Mouse (Mus musculus) stomach, embryonic 16.5 days (tissue): ENCODE data around the gene Caln1. TPM values are rescaled to one million over a fixed set of nuclear protein-coding genes. Genes with fewer than 3 reads are reported as not detected.

Experiments used
- ATAC-seq: fragments of 200-750 bp; cut with Nextera tagmentation; 2 replicates; pipeline ENCODE4 v1.8.0; 2017; ENCODE audit warnings: moderate number of reproducible peaks, moderate TSS enrichment; ENCODE audit not compliant: insufficient read depth, low FRiP score
- H3K27ac ChIP-seq: fragments of 300-500 bp; sonication (generic); 2 replicates; pipeline ENCODE4 v1.5.1; 2014; ENCODE audit warnings: low read length
- H3K27me3 ChIP-seq: fragments of 300-500 bp; sonication (generic); 2 replicates; pipeline ENCODE4 v1.6.1; 2014; ENCODE audit warnings: low read length, control low read depth, mixed read lengths; ENCODE audit not compliant: control insufficient read depth, insufficient read depth
- H3K36me3 ChIP-seq: fragments of 300-500 bp; sonication (generic); 2 replicates; pipeline ENCODE4 v1.6.1; 2014; ENCODE audit warnings: low read length; ENCODE audit not compliant: control insufficient read depth, insufficient read depth
- H3K4me1 ChIP-seq: fragments of 300-500 bp; sonication (generic); 2 replicates; pipeline ENCODE4 v1.6.1; 2014; ENCODE audit warnings: low read length, control low read depth, mixed read lengths; ENCODE audit not compliant: control insufficient read depth, insufficient read depth
- H3K4me2 ChIP-seq: fragments of 300-500 bp; sonication (generic); 2 replicates; pipeline ENCODE4 v1.6.1; 2014; ENCODE audit warnings: low read depth, low read length, mixed read lengths
- H3K4me3 ChIP-seq: fragments of 300-500 bp; sonication (generic); replicated peaks from 2 replicates; pipeline ENCODE4 v1.5.1; 2014; ENCODE audit warnings: mild to moderate bottlenecking, low read length
- H3K9ac ChIP-seq: fragments of 300-500 bp; sonication (generic); 2 replicates; pipeline ENCODE4 v1.6.1; 2014; ENCODE audit warnings: low read length
- H3K9me3 ChIP-seq: fragments of 300-500 bp; sonication (generic); replicated peaks from 2 replicates; pipeline ENCODE4 v1.6.1; 2016; ENCODE audit warnings: low read length, control low read depth; ENCODE audit not compliant: control insufficient read depth
- WGBS: fragments of 180-500 bp; shearing (Covaris S2); extraction: QIAGEN DNeasy Blood & Tissue Kit; methylation state at CpG from one replicate; pipeline ENCODE4 v1.1.7; 2014; 5-methylcytosine and 5-hydroxymethylcytosine counted together
- polyA plus RNA-seq: library from polyadenylated mRNA; unstranded; fragments of >200 nt; fragmentation: Nextera tagmentation; extraction: Ambion mirVana; gene quantifications from 2 replicates; pipeline ENCODE4 v1.2.1, GENCODE M21; 2015

The Caln1 gene
- polyA plus RNA-seq, 1 experiment from 2014 or later, result 0.23 TPM

GRCm38 (mm10) chr5:130854430-130854829, 485.2 kb downstream of the Caln1 start:
- H3K4me3 ChIP-seq, result no peak overlapping the region
- 64% methylated on average over 7 of the region's 7 CpGs for WGBS
- no peak for ATAC-seq
- H3K9ac ChIP-seq, result no peak overlapping the region
- H3K4me1 ChIP-seq, result no peaks in the 10 kb centered on the region
- H3K27ac ChIP-seq, result no peak overlapping the region
- H3K36me3 ChIP-seq, result no peaks in the 10 kb centered on the region
- H3K27me3 ChIP-seq, result 0 out of 2 replicates have a peak, but pooled peaks cover 3% of the 10 kb centered on the region
- no peaks in the 10 kb centered on the region for H3K9me3 ChIP-seq
- no peak overlapping the region for H3K4me2 ChIP-seq

GRCm38 (mm10) chr5:130858148-130858547, 488.9 kb downstream of the Caln1 start:
- WGBS, result 28% methylated on average over 8 of the region's 8 CpGs
- Histone ChIP-seq H3K9ac (no peak overlapping the region), H3K27me3 (0 out of 2 replicates have a peak, but pooled peaks cover 3% of the 10 kb centered on the region), H3K9me3 (no peaks in the 10 kb centered on the region), H3K4me1 (no peaks in the 10 kb centered on the region), H3K4me2 (no peak overlapping the region), H3K36me3 (no peaks in the 10 kb centered on the region), H3K4me3 (no peak overlapping the region), H3K27ac (no peak overlapping the region)
- ATAC-seq, result no peak

GRCm38 (mm10) chr5:130858706-130859105, 489.5 kb downstream of the Caln1 start:
- H3K4me2 ChIP-seq, result no peak overlapping the region
- ATAC-seq, result no peak
- WGBS, result 74% methylated on average over 3 of the region's 3 CpGs

GRCm38 (mm10) chr5:130859736-130860135, 490.5 kb downstream of the Caln1 start:
- no peak for ATAC-seq
- Histone ChIP-seq H3K9me3 (no peaks in the 10 kb centered on the region), H3K27ac (no peak overlapping the region), H3K9ac (no peak overlapping the region), H3K4me2 (no peak overlapping the region), H3K27me3 (0 out of 2 replicates have a peak, but pooled peaks cover 3% of the 10 kb centered on the region), H3K4me3 (no peak overlapping the region), H3K36me3 (no peaks in the 10 kb centered on the region), H3K4me1 (no peaks in the 10 kb centered on the region)
- 32% methylated on average over 6 of the region's 6 CpGs for WGBS

More at GRCm38 (mm10) chr5:130858706-130859105, 489.5 kb downstream of the Caln1 start:
- Histone ChIP-seq H3K27ac (no peak overlapping the region), H3K4me1 (no peaks in the 10 kb centered on the region), H3K27me3 (0 out of 2 replicates have a peak, but pooled peaks cover 3% of the 10 kb centered on the region), H3K9me3 (no peaks in the 10 kb centered on the region), H3K36me3 (no peaks in the 10 kb centered on the region), H3K9ac (no peak overlapping the region), H3K4me3 (no peak overlapping the region)

GRCm38 (mm10) chr5:130862302-130862701, 493.0 kb downstream of the Caln1 start:
- Histone ChIP-seq H3K9me3 (no peaks in the 10 kb centered on the region), H3K27me3 (no peaks in the 10 kb centered on the region), H3K4me2 (no peak overlapping the region), H3K4me1 (no peaks in the 10 kb centered on the region), H3K36me3 (no peaks in the 10 kb centered on the region), H3K4me3 (no peak overlapping the region), H3K27ac (no peak overlapping the region), H3K9ac (no peak overlapping the region)
- WGBS, result 56% methylated on average over 5 of the region's 5 CpGs
- no peak for ATAC-seq

- Histone ChIP-seq H3K36me3 (no peaks in the 10 kb centered on the region), H3K9me3 (no peaks in the 10 kb centered on the region), H3K4me2 (no peak overlapping the region), H3K9ac (no peak overlapping the region), H3K4me1 (no peaks in the 10 kb centered on the region), H3K27me3 (no peaks in the 10 kb centered on the region), H3K4me3 (no peak overlapping the region), H3K27ac (no peak overlapping the region)
- WGBS, result 73% methylated on average over 1 of the region's 1 CpGs
- no peak for ATAC-seq
Measured at GRCm38 (mm10) chr5:130869869-130870268, 500.6 kb downstream of the Caln1 start.

GRCm38 (mm10) chr5:130871086-130871485, 501.8 kb downstream of the Caln1 start:
- no peak overlapping the region for H3K27ac ChIP-seq
- H3K27me3 ChIP-seq, result no peaks in the 10 kb centered on the region
- H3K4me3 ChIP-seq, result no peak overlapping the region
- H3K4me1 ChIP-seq, result no peaks in the 10 kb centered on the region
- no peak overlapping the region for H3K4me2 ChIP-seq
- no peak for ATAC-seq
- 45% methylated on average over 8 of the region's 8 CpGs for WGBS
- H3K36me3 ChIP-seq, result no peaks in the 10 kb centered on the region
- H3K9ac ChIP-seq, result no peak overlapping the region
- no peaks in the 10 kb centered on the region for H3K9me3 ChIP-seq

- 82% methylated on average over 3 of the region's 3 CpGs for WGBS
- H3K4me3 ChIP-seq, result no peak overlapping the region
Measured at GRCm38 (mm10) chr5:130875391-130875790, 506.1 kb downstream of the Caln1 start.

GRCm38 (mm10) chr5:130880331-130880730, 511.1 kb downstream of the Caln1 start:
- Histone ChIP-seq H3K27ac (no peak overlapping the region), H3K36me3 (no peaks in the 10 kb centered on the region), H3K4me3 (no peak overlapping the region), H3K9ac (no peak overlapping the region), H3K4me1 (no peaks in the 10 kb centered on the region), H3K9me3 (no peaks in the 10 kb centered on the region), H3K4me2 (no peak overlapping the region), H3K27me3 (no peaks in the 10 kb centered on the region)
- no peak for ATAC-seq
- 72% methylated on average over 5 of the region's 5 CpGs for whole genome bisulfite sequencing

More at GRCm38 (mm10) chr5:130875391-130875790, 506.1 kb downstream of the Caln1 start:
- Histone ChIP-seq H3K4me1 (no peaks in the 10 kb centered on the region), H3K27ac (no peak overlapping the region), H3K27me3 (no peaks in the 10 kb centered on the region), H3K9me3 (no peaks in the 10 kb centered on the region), H3K4me2 (no peak overlapping the region), H3K9ac (no peak overlapping the region), H3K36me3 (no peaks in the 10 kb centered on the region)
- ATAC-seq, result no peak
